Mouse (Mus musculus): ENCODE measurements around the gene Ccr10.

Gene Ccr10

GRCm38 (mm10) chr11:101174851-101175628 is at the start of gene Ccr10:
Gene Ccr10 (minus strand): TSS chr11:101175443.
- DNase-seq (ENCODE audit: low read depth), result no peak

GRCm38 (mm10) chr11:101224337-101224736 is 49.1 kb upstream of the Ccr10 start:
- DNase-seq (ENCODE audit: low read depth), result no peak

- no peak for DNase-seq (ENCODE audit: low read depth)
Measured at GRCm38 (mm10) chr11:101221306-101221986, 46.2 kb upstream of the Ccr10 start.

- no peak for DNase-seq (ENCODE audit: low read depth)
Measured at GRCm38 (mm10) chr11:101220853-101221252, 45.6 kb upstream of the Ccr10 start.

- no peak for DNase-seq (ENCODE audit: low read depth)
Measured at GRCm38 (mm10) chr11:101218436-101219055, 43.3 kb upstream of the Ccr10 start.

- no peak for DNase-seq (ENCODE audit: low read depth)
Measured at GRCm38 (mm10) chr11:101216936-101217335, 41.7 kb upstream of the Ccr10 start.

GRCm38 (mm10) chr11:101211970-101212369 is 36.7 kb upstream of the Ccr10 start:
- peak; percentile 58 for DNase-seq (ENCODE audit: low read depth)

GRCm38 (mm10) chr11:101200986-101201385 is 25.7 kb upstream of the Ccr10 start:
- DNase-seq (ENCODE audit: low read depth), result no peak

- no peak for DNase-seq (ENCODE audit: low read depth)
Measured at GRCm38 (mm10) chr11:101199555-101199954, 24.3 kb upstream of the Ccr10 start.

- no peak for DNase-seq (ENCODE audit: low read depth)
Measured at GRCm38 (mm10) chr11:101196175-101196574, 20.9 kb upstream of the Ccr10 start.

- no peak for DNase-seq (ENCODE audit: low read depth)
Measured at GRCm38 (mm10) chr11:101195571-101195970, 20.3 kb upstream of the Ccr10 start.

- no peak for DNase-seq (ENCODE audit: low read depth)
Measured at GRCm38 (mm10) chr11:101195101-101195500, 19.9 kb upstream of the Ccr10 start.

- no peak for DNase-seq (ENCODE audit: low read depth)
Measured at GRCm38 (mm10) chr11:101194643-101195042, 19.4 kb upstream of the Ccr10 start.

- DNase-seq (ENCODE audit: low read depth), result no peak
Measured at GRCm38 (mm10) chr11:101194137-101194536, 18.9 kb upstream of the Ccr10 start.

GRCm38 (mm10) chr11:101193076-101193475 is 17.8 kb upstream of the Ccr10 start:
- DNase-seq (ENCODE audit: low read depth), result no peak

- no peak for DNase-seq (ENCODE audit: low read depth)
Measured at GRCm38 (mm10) chr11:101192646-101193045, 17.4 kb upstream of the Ccr10 start.

GRCm38 (mm10) chr11:101191919-101192470 is 16.8 kb upstream of the Ccr10 start:
- DNase-seq (ENCODE audit: low read depth), result no peak

GRCm38 (mm10) chr11:101190913-101191907 is 16.0 kb upstream of the Ccr10 start:
- no peak for DNase-seq (ENCODE audit: low read depth)

GRCm38 (mm10) chr11:101190181-101190912 is 15.1 kb upstream of the Ccr10 start:
- DNase-seq (ENCODE audit: low read depth), result no peak

- DNase-seq (ENCODE audit: low read depth), result peak; percentile 74
Measured at GRCm38 (mm10) chr11:101189495-101190180, 14.4 kb upstream of the Ccr10 start.
